In genomic region chr2:69939226-69939625, GRCm38 (mm10) we compare ENCODE assay signal across 20 mouse cellular contexts. TPM values are rescaled to one million over a fixed set of nuclear protein-coding genes. Genes with fewer than 3 reads are reported as not detected.
A peak's percentile ranks its signal among the peaks of the same experiment; 100 is the strongest.
DNase-seq lines count a peak whose midpoint lies in the region; ATAC-seq and TF ChIP-seq lines count a peak whose summit lies in the region.
"Had no signal": no experiment of that assay in that cellular context is flagged by ENCODE, and none has a peak within 500 bp of the region (broad histone marks: within the 10 kb centered on the region; RNA-seq: fewer than 3 reads in every experiment).

No protein-coding gene starts in this region.

- no peaks in the 10 kb centered on the region for H3K4me1 ChIP-seq in stomach, embryonic 15.5 days
- H3K4me1 ChIP-seq in stomach, postnatal 0 days (replicated peaks; ENCODE audit: control insufficient read depth, insufficient read depth): no peaks in the 10 kb centered on the region
- H3K4me1 ChIP-seq in liver, embryonic 15.5 days (replicated peaks): peaks cover 23% of the 10 kb centered on the region
- H3K4me1 ChIP-seq: embryonic facial prominence, embryonic 12.5 days; limb, embryonic 13.5 days; lung, embryonic 15.5 days; midbrain, embryonic 13.5 days; neural tube, embryonic 13.5 days had no signal

- no peak for TF ChIP-seq CTCF in stomach, postnatal 0 days (IDR thresholded peaks at IDR 0.05; ENCODE audit: low read depth)

- H3K4me3 ChIP-seq in stomach, embryonic 15.5 days (replicated peaks): no peak overlapping the region
- no peak overlapping the region for H3K4me3 ChIP-seq in stomach, postnatal 0 days (ENCODE audit: low read depth, low read length)
- H3K4me3 ChIP-seq in liver, embryonic 15.5 days (replicated peaks): no peak overlapping the region
- H3K4me3 ChIP-seq: embryonic facial prominence, embryonic 12.5 days; limb, embryonic 13.5 days; lung, embryonic 15.5 days; midbrain, embryonic 13.5 days; neural tube, embryonic 13.5 days had no signal

- no peaks in the 10 kb centered on the region for H3K9me3 ChIP-seq in stomach, embryonic 15.5 days
- H3K9me3 ChIP-seq in stomach, postnatal 0 days (ENCODE audit: control insufficient read depth, low read length): no peaks in the 10 kb centered on the region
- no peaks in the 10 kb centered on the region for H3K9me3 ChIP-seq in liver, embryonic 15.5 days (replicated peaks)
- H3K9me3 ChIP-seq: embryonic facial prominence, embryonic 12.5 days; limb, embryonic 13.5 days; lung, embryonic 15.5 days; midbrain, embryonic 13.5 days; neural tube, embryonic 13.5 days had no signal

- no peak overlapping the region for H3K4me2 ChIP-seq in stomach, embryonic 15.5 days
- no peak overlapping the region for H3K4me2 ChIP-seq in stomach, postnatal 0 days (replicated peaks; ENCODE audit: low read depth)
- H3K4me2 ChIP-seq in liver, embryonic 15.5 days: peak overlapping the region; percentile 33
- H3K4me2 ChIP-seq: embryonic facial prominence, embryonic 12.5 days; hindbrain, embryonic 14.5 days; limb, embryonic 13.5 days; lung, embryonic 15.5 days; midbrain, embryonic 13.5 days; neural tube, embryonic 13.5 days had no signal

- 88% methylated on average over 4 of the region's 4 CpGs for WGBS in stomach, embryonic 15.5 days
- 84% methylated on average over 4 of the region's 4 CpGs for WGBS in stomach, postnatal 0 days
- WGBS in liver, embryonic 15.5 days (ENCODE audit: insufficient replicate concordance): 11% methylated on average over 4 of the region's 4 CpGs

- H3K36me3 ChIP-seq in stomach, embryonic 15.5 days: peaks cover 13% of the 10 kb centered on the region; the same call in 1 of the 2 replicates
- H3K36me3 ChIP-seq in stomach, postnatal 0 days (ENCODE audit: control insufficient read depth, insufficient read depth, low read length): no peaks in the 10 kb centered on the region
- H3K36me3 ChIP-seq in liver, embryonic 15.5 days (replicated peaks): peaks cover 19% of the 10 kb centered on the region

- ATAC-seq in stomach, embryonic 15.5 days (ENCODE audit: insufficient read depth, low FRiP score, low read depth): peak; percentile 71; the same call in 1 of the 2 replicates
- ATAC-seq in stomach, postnatal 0 days (ENCODE audit: low FRiP score, low TSS enrichment): no peak
- peak; percentile 97 for ATAC-seq in erythroblast, adult 5-6 weeks (replicated peaks; ENCODE audit: low FRiP score, poor library complexity, severe bottlenecking)
- peak; percentile 99 for ATAC-seq in liver, embryonic 15.5 days (ENCODE audit: insufficient read depth)
- no peak for ATAC-seq in CD4-positive, CD25-positive, alpha-beta regulatory T cell, adult 4 months
- ATAC-seq: activated CD4-positive, CD25-positive, alpha-beta regulatory T cell, adult 4 months; forebrain, embryonic 16.5 days; midbrain, embryonic 13.5 days had no signal

- H3K27me3 ChIP-seq in stomach, embryonic 15.5 days (replicated peaks): no peaks in the 10 kb centered on the region
- no peaks in the 10 kb centered on the region for H3K27me3 ChIP-seq in stomach, postnatal 0 days (ENCODE audit: control insufficient read depth, insufficient read depth, low read length)
- no peaks in the 10 kb centered on the region for H3K27me3 ChIP-seq in liver, embryonic 15.5 days
- H3K27me3 ChIP-seq: embryonic facial prominence, embryonic 12.5 days; limb, embryonic 13.5 days; lung, embryonic 15.5 days; midbrain, embryonic 13.5 days; neural tube, embryonic 13.5 days had no signal

- DNase-seq in stomach, postnatal 0 days (ENCODE audit: low spot score): no peak
- no peak for DNase-seq in ovary, postnatal 36 days (ENCODE audit: low spot score)
- DNase-seq in kidney, postnatal 25 days: no peak
- DNase-seq: adrenal gland, postnatal 36 days; cerebellum, adult 9-10 months; gastrocnemius, postnatal 36 days; right cerebral cortex, postnatal 14 days; thymus, postnatal 25 days had no signal

- no peak overlapping the region for H3K27ac ChIP-seq in stomach, embryonic 15.5 days
- no peak overlapping the region for H3K27ac ChIP-seq in stomach, postnatal 0 days (replicated peaks)
- H3K27ac ChIP-seq in liver, embryonic 15.5 days (replicated peaks): peak overlapping the region; percentile 79
- H3K27ac ChIP-seq: embryonic facial prominence, embryonic 12.5 days; hindbrain, embryonic 14.5 days; limb, embryonic 13.5 days; lung, embryonic 15.5 days; midbrain, embryonic 13.5 days; neural tube, embryonic 13.5 days had no signal

- H3K9ac ChIP-seq in stomach, embryonic 15.5 days: no peak overlapping the region
- no peak overlapping the region for H3K9ac ChIP-seq in stomach, postnatal 0 days (ENCODE audit: low read length)
- no peak overlapping the region for H3K9ac ChIP-seq in liver, embryonic 15.5 days
- H3K9ac ChIP-seq: embryonic facial prominence, embryonic 12.5 days; hindbrain, embryonic 14.5 days; limb, embryonic 13.5 days; lung, embryonic 15.5 days; midbrain, embryonic 13.5 days; neural tube, embryonic 13.5 days had no signal

- TF ChIP-seq EP300 in stomach, postnatal 0 days (optimal IDR thresholded peaks at IDR 0.05): no peak

RNA-seq across cellular contexts. Expression of gene Ubr3, which starts 42.2 kb away (rescaled TPM):
- 12.8 and 13.3 TPM in 2 replicates for polyA plus RNA-seq in stomach, embryonic 15.5 days (2015; fragmentation: Nextera tagmentation; extraction: Ambion mirVana)
- 7.9 and 9.0 TPM in 2 replicates for polyA plus RNA-seq in stomach, postnatal 0 days (2015; fragmentation: Nextera tagmentation; extraction: Ambion mirVana)
- 63.7 and 68.0 TPM in 2 replicates for total RNA-seq in erythroblast, adult 5-6 weeks (2015; ENCODE audit: low replicate concordance)
- 83.7 and 117 TPM in 2 replicates for total RNA-seq in erythroblast, adult 5-6 weeks (2017; ENCODE audit: low replicate concordance)
- 5.5 and 5.6 TPM in 2 replicates for polyA plus RNA-seq in liver, embryonic 15.5 days (2015; fragmentation: Nextera tagmentation; extraction: Ambion mirVana)
- polyA plus RNA-seq in CD4-positive, CD25-positive, alpha-beta regulatory T cell, adult 4 months (2017; shearing (Covaris generic)): 10 to 100 TPM; 11.7 to 16.1 TPM

RNA-seq across cellular contexts. Expression of gene Mettl5, which starts 53.8 kb away (rescaled TPM):
- 39.7 and 45.9 TPM in 2 replicates for polyA plus RNA-seq in stomach, embryonic 15.5 days (2015; fragmentation: Nextera tagmentation; extraction: Ambion mirVana)
- polyA plus RNA-seq in stomach, postnatal 0 days (2015; fragmentation: Nextera tagmentation; extraction: Ambion mirVana): 29.4 and 32.0 TPM in 2 replicates
- 22.8 and 34.0 TPM in 2 replicates for total RNA-seq in erythroblast, adult 5-6 weeks (2015; ENCODE audit: low replicate concordance)
- total RNA-seq in erythroblast, adult 5-6 weeks (2017; ENCODE audit: low replicate concordance): 33.3 and 50.2 TPM in 2 replicates
- 24.1 and 29.1 TPM in 2 replicates for polyA plus RNA-seq in liver, embryonic 15.5 days (2015; fragmentation: Nextera tagmentation; extraction: Ambion mirVana)
- 10 to 100 TPM; 73.1 to 75.3 TPM for polyA plus RNA-seq in CD4-positive, CD25-positive, alpha-beta regulatory T cell, adult 4 months (2017; shearing (Covaris generic))

Comparison
In these comparisons a context has a peak if more than half of its experiments do, and no peak if none do; other contexts are left out.
1. ATAC-seq: peak in stomach, embryonic 15.5 days (single experiment), erythroblast, adult 5-6 weeks (single experiment) and liver, embryonic 15.5 days (single experiment); none in stomach, postnatal 0 days (single experiment) and CD4-positive, CD25-positive, alpha-beta regulatory T cell, adult 4 months (single experiment).